Mouse (Mus musculus): ENCODE results near the gene Emc8.
A peak's percentile ranks its signal among the peaks of the same experiment; 100 is the strongest.

Gene Emc8

DNA sequence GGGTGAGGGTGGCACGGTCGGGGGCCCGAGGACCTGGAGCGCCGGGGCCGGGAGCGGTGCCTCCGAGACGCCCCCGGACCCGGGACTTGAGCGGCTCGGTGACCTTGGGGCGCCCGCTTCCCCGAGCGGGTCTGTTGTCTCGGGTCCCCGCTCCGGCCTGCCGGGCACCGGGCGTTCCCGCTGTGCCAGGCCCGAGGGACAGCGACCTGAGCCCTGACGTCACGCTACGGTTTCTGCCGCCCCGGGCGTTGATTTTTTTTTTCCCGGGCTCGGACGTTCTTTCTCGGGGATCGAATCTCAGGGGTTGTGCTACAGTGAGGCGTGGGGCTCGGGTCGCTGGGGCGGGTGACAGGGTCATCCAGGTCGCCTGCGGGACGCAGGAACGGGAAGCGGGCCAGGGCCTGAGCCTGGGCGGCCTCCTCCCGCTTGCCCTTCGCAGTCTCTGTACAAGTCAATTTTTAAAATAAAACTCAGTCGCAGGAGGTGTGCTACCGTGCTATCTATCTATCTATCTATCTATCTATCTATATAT is at the start of gene Emc8:
TSS of gene Emc8 (minus strand) at position 200 of the 532 bp plus-strand sequence.
- no peak for DNase-seq (ENCODE audit: low read depth in 2 of 2, low spot score in 2 of 2)

DNA sequence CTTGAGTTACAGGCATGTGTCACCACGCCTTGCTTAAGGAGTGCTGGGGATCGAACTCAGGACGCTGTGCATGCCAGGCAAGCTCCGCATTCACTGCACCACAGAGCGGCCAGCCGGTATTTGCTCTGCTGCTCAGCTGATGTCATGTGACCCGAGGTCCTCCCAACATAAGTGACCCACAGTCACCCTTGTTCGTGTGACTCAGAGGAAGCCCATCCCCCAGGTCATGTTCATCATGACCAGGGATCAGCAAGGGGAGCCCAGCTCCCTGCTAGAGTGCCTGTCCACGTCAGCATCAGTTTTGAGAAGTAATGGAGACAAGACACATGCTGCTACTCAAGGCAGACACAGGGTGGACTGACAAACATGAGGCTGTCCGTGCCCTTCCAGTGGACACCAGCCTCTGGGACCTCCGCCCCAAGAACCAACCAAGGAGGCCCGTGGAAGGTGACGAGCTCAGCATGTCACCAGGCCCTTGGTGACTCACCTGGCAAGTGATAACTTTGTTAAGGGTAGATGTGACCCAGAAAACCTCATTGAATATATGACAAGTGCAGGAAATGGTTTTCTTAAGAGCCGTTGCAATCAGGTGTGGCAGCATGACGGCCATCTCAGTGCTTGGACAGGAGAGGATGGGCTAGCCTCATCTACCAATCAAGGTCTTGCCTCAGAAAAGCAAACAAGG is 47.8 kb upstream of the Emc8 start:
- DNase-seq (ENCODE audit: low read depth in 2 of 2, low spot score in 2 of 2) = no peak

DNA sequence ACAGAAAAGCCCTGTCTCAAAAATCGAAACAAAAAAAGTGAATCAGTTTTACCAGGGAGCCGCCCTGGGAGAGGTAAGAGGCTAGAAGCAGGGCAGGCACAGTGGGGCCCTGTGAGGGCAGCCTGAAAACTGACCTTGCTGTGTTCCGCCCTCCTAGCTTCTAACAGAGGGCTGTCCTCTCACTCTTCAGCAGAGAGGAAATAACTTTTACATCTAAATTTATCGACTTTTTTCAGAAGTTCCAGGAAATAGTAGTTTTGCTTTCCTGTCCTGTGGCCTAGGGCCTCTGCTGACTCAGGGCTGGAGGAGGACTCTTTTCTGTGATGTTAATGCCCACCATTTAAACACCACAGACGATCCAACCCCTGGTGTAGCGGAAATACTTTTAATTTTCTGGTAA is 46.8 kb upstream of the Emc8 start:
- no peak for DNase-seq (ENCODE audit: low read depth in 2 of 2, low spot score in 2 of 2)

DNA sequence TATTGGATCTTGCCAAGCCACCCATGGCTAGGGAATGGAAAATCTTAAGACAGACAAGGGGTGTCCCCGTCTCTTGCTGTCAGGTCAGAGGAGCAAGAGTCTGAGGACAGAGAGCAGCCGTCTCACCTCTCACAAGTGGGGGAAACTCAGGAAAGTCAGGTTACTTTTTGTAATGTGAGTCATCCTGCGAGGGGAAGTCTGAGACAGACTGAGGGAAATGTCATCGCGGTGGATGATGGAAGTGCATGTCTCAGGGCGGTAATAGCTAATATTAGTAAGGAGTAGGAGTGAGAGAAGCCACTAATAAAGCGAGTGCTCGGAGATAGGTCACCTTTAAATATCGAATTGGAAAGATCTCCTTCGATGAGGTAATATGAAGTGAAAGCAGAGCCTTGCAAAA is 40.8 kb upstream of the Emc8 start:
- no peak for DNase-seq (ENCODE audit: low read depth in 2 of 2, low spot score in 2 of 2)

DNA sequence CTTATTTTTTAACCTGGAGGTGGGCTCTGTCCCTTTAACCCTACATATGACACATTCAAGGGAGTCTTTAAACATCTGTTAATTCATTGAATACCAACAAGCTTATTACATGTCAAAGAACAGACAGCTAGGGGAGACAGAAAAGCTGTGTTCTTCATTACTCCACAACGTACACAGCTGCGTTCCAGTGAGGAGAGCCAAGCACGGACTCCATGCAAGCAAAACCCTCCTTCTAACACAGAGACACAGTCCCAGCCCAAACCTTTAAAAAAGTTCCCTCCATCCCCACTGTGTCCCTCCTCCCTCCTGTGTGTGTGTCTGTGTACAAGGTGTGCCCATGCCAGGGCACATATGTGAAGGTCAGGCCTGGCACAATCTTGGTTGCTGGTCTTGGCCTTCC is 37.8 kb upstream of the Emc8 start:
- DNase-seq (ENCODE audit: low read depth in 2 of 2, low spot score in 2 of 2) = no peak

DNA sequence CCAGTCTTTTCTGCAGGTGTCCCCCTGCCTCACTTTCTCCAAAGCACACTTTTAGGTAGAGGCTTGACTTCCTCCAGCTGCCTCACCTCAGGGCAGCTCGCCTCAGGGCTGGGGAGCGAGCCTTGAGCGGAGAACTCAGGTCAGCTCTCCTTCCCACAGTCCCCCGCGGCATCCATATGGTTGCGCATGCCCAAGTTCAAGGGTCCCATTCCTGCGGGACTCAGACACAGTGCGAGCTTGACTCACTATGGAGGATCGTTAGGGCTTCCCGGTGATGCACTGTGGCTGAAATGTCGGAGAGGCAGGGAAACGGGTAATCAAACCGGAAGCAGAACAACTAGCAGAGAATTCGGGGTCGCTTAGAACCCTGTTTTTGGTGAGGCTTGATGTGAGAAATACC is 36.8 kb upstream of the Emc8 start:
- no peak for DNase-seq (ENCODE audit: low read depth in 2 of 2, low spot score in 2 of 2)

DNA sequence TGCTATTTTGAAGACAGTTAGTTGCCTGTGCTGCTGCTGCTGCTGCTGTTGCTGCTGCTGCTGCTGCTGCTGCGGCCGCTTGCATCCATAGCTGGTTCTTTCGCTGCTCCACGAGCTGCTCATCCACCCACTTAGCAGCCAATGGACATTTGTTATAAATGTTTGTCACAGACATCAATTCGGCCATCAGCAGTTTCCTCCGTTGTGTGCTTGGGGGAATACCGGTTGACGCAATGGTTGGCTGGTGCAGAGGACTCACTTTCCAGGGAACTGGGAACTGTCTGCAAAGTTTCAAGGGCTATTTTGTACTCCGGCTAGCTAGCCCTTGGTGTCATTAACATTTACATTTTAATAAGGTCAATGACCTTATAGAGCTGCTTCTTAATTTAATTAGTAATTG is 35.8 kb upstream of the Emc8 start:
- DNase-seq (ENCODE audit: low read depth in 2 of 2, low spot score in 2 of 2) = no peak

DNA sequence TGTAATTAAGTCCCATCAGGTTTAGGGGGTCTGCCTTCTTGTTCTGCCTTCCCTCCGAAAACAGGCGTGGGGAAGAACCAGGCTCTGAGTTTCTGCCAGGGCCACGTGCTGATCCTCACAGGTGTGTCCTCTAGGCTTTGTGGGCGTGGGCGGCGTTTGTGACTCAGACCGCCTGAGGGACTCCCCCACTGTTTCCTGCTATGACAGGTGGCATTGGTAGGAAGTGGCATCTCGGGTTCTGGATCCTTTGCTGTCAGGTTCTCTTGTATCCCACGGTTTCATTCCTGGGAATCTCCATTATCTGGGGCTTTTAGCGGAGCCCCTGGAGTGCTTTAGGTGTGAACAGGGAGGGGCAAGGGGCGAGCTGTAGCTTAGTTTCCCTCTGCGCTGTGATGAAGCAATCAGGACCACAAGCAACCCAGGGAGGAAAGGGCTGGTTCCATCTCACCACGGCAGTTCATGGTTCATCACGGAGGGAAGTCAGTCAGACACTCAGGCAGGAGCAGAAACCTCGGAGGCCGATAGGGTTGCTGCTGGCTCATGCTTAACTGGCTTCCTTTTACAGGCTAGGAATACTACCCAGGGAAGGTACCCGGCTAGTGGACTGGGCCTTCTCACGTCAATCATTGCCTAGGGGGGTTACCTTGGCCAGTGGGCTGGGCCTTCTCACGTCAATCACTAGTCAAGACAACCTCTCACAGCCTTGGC is 33.5 kb upstream of the Emc8 start:
- DNase-seq (ENCODE audit: low read depth in 2 of 2, low spot score in 2 of 2) = peak; percentile 31 to 56

DNA sequence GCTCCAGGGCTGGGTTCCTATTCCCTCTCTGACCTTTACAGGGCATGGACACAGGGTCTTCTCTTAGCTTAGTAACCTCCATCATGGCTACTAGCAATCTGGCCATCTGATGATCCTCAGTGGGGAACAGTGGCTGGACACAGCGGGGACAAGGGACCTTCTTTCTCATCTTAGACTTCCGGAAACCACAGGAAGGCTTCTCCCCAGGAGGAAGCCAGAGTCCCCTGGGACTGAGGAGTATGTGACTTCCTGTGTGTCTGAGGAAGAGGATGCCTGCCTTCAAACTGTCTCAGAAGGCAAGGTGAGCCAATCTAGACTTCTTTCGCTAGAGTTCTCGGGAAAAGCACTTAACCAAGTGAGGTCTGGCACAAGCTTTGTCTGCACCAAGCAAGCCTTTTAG is 31.7 kb upstream of the Emc8 start:
- DNase-seq (ENCODE audit: low read depth in 2 of 2, low spot score in 2 of 2) = no peak

DNA sequence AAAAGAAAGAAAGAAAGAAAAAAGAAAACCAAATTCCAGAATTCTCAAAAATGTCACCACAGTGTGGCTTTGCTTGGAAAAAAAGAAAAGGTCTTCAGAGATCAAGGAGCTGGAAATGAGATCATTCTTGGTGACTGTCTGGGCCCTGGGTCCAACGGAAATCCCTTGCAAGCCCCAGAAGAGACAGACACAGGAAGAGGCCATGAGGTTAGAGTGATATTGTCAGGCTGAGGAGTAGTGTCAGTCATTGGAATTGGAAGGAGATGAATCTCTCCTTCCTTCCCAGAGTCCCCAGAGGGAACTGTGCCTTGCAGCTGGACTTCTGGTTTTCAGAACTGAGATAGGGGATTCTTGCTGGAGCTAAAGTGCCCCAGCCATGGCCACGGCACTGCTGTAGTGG is 31.2 kb upstream of the Emc8 start:
- no peak for DNase-seq (ENCODE audit: low read depth in 2 of 2, low spot score in 2 of 2)

DNA sequence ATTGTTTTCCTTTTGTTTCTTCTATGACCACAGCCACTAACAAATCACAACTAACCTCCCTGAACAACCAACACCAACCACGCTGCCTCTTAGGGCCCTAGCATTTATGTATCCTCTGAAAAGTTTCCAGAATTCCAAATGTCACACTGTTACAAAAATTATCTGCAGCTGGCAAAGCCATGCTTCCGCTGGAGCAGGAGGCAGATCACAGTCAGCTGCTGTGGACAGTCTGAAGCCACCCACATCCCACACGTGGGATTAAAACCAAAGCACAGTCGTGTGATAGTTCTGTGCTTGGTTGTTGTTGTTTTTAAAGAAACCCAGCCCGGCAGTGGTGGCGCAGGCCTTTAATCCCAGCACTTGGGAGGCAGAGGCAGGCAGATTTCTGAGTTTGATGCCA is 30.7 kb upstream of the Emc8 start:
- no peak for DNase-seq (ENCODE audit: low read depth in 2 of 2, low spot score in 2 of 2)

DNA sequence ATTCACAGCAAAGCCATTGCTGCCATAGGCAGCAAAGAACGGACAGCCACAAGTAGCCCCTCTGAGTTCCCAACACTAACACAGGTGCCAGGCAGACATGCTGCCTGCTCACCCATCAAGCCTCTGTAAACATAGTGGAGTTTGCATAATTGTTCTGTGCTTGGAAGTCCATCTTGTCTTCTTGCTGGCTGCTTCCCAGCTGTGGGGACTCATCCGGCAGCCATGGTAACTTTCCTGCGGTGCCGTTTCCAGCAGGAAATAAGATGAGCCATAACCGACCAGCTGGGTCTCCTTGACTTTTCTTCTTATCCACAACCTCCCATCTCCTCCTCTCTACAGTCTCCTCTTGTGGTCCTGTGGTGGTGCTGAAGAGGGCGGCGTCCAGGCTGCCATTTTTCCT is 30.1 kb upstream of the Emc8 start:
- DNase-seq (ENCODE audit: low read depth in 2 of 2, low spot score in 2 of 2) = no peak

DNA sequence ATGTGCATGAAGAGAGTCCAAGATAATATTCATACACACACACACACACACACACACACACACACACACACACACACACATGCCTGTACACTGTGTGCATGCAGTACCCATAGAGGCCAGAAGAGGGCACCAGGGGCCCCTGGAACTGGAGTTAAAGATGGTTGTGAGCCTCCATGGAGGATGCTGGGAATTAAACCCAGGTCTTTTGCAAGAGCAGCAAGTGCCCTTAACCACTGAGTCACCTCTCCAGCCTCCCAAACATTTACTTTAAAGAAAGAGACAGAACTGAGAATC is 29.6 kb upstream of the Emc8 start:
- peak; percentile 29 to 42 for DNase-seq (ENCODE audit: low read depth in 2 of 2, low spot score in 2 of 2)

DNA sequence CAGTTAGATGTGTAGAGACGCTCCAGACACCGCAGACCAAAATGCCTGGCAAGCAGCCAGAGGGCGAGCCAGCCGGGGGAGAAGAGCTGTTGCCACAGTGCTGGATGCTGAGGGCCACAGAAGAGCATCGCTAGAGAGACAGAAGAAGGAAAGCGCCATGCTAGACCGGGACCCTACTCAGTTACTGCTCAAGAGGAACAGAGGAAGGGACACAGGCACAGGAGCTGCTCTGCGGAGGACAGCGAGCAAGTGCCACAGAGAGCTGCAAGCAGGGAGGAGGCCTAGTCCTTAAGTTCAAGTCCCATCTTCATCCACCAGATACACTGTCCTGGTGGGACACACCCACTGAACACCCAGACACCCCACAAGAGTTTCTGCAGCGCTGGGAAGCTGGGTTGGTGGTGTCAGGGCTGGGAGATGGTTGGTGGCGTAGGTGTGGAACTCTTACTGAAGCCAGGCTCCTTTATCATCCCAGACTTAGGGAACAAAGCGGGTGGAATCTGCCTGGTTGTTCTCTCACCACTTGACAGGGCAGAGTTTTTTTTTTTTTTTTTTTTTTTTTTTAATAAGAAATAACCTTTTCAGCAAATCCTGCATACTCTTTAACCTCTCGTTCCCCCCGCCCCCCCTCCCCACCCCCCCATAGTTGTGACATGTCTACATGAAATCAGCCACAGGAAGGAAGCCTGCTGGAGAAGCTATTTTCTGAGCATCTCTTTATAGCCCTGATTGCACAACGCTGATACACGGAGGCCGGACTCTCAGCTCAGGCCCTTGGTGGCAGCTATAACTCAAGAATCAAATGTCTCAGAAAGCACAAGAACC is 29.0 kb upstream of the Emc8 start:
- DNase-seq (ENCODE audit: low read depth in 2 of 2, low spot score in 2 of 2) = peak in 1 of 2 experiments; percentile 36

DNA sequence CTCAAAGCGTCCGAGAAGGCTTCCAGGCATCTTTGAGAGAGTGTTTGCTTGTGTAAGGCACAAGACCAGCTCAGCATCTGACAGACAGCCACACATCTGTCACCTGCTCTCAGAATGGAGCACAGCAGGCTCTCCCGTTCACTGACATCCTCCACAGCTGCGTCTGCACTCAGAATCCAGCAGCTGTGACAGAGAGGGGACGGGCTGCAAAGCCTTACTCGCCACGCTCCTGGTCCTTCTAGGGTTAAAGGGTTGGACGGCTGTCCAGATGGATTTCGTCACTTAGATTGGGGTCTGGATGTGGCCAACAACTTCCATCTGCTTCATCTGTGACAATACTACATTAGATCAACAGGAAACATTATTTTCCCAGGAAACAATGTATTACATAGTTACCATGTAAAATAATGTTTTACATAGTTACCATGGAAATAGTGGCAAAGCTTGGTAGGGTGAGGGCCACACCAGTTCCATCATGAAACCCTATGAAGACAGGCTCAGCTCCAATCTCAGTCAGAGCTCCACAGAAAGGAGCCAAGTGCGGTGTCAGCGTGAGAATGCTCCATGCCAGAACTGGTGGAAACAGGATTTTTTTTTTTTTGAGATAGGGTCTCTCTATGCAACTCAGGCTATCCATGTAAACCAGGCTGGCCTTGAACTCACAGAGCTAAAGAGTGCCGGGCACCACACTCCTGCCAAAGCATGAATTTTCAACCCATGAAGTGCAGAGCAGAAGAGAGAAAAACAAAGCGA is 28.2 kb upstream of the Emc8 start:
- DNase-seq (ENCODE audit: low read depth in 2 of 2, low spot score in 2 of 2) = no peak

DNA sequence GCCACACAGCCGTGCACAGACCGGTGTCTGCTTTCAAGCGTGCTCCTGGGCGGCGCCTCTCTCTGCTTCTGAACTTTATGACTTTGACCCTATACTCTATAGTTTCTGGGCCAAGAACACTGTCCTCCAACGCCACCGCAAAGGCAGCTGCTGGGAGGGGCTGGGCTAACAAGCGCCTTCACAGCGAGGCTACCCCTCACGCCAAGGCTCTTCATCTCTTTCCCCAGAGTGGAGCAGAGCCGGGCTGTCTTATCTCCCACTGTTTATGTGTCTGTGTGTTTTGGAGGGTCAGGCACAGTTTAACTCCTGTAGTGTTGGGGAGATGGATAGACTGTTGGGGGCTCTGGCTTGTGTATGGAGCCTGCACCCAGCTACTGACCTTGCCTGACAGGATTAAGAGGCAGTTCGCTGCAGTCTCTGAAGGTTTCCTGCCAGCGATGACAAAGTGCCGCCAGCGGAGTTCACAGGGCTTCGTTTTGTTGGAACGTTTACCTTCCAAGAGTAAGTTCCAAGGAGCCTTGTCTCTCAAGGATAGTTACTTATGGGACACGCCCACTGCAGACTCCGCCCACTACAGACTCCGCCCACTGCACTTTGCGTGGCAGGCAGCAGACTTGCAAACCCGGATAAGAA is 25.6 kb upstream of the Emc8 start:
- DNase-seq (ENCODE audit: low read depth in 2 of 2, low spot score in 2 of 2) = no peak

DNA sequence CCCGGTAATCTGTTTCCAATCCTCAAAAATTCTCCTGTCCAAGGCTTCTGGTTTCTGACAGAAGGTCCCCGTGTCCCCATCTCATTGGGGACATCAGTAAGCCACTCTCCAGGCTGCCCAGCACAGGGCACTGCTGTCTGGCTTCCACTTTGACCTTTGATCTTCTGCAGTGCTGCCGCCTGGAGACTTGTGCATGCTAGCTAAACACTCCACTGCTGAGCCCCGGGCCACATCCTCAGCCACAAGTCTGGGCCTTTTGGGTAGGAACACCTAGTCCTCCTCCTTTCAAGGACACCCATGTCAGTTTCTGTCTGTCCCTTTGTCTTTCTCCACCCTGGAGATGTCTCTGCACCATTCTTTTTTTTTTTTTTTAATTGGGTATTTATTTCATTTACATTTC is 24.6 kb upstream of the Emc8 start:
- no peak for DNase-seq (ENCODE audit: low read depth in 2 of 2, low spot score in 2 of 2)

DNA sequence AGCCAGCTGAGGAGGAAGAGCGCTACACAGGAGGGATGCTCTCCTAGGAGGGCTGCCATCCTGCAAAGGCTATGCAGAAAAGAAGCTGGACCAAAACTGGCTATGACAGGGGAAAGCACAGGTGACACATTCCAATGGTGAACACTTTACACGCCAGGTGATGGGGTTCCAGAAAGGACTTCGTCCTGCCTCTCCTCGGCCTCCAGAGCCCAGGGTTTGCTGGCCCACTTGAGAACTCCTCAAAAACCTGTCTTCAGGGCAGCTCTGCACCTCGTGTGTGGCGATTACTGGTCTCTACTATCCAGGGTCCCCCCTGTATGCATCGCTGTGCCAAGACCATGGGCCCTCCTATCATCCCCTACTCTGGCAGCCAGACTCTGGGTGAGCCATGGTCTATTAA is 20.1 kb upstream of the Emc8 start:
- DNase-seq (ENCODE audit: low read depth in 2 of 2, low spot score in 2 of 2) = no peak

DNA sequence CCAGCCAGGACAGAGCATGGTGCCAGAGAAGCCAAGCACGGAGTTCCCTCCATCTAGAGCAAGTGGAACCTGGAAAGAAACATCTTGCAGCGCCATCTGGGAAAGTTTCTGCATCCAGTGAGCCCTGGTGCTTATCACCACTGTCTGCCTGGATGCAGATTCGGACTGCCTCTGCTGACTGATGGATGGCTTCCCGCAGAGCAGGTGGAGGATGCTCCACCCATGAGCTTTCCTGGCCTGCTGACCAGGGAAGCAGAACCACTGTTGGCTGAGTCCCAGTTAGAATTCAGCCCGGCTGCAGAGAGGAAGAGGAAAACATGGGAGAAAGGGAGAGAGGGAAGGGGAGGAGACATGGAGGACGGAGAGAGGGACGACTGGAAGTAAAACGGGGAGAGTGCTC is 19.4 kb upstream of the Emc8 start:
- DNase-seq (ENCODE audit: low read depth in 2 of 2, low spot score in 2 of 2) = no peak

DNA sequence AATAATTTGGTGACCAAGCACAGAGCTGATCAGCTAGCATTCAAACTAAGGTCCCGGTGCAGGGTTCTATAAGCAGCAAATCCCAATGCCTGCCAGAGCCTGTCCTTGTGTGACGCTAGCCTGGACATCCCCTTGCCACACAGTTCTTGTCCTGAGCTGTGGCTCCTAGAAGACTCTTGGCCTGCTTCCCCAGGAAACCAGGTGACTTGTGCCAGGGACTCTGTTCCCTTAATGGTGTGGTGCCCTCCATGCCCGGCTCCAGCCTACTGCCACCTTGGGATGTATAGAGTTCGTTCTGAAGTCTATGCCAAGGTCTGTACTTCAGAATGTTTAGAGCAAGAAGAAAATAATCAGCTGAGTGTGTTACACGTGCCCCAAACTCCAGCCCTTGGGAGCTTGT is 18.2 kb upstream of the Emc8 start:
- DNase-seq (ENCODE audit: low read depth in 2 of 2, low spot score in 2 of 2) = no peak

DNA sequence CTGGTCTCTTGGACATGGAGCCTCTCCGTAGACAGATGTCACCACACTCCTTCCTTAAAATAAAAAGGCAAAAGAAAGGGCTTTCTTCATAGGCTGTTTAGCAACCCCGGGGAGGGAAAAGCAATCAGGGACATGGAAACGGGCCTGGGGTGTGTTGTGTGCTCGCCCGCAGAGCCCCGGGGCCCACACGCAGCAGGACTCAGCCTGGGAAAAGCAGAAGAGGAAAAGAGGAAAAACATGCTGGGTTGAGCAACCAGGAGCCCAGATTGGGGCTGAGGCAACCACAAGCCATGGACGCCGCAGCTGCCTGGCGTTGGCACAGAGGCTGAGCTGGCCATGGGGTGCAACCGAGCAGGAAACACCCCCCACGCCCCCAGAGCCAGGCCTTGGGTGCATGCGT is 17.7 kb upstream of the Emc8 start:
- DNase-seq (ENCODE audit: low read depth in 2 of 2, low spot score in 2 of 2) = no peak
